Mouse (Mus musculus) hindbrain, embryonic 16.5 days (tissue): ENCODE measurements at regions not wholly inside any gene's neighbourhood (a gene's known extent, or its start where the extent isn't known, plus 50 kb on each side); places are given as distances from the start of the nearest gene placed in this dataset.

ENCODE experiments used
- ATAC-seq: fragments of 200-750 bp; cut with Nextera tagmentation; 2 replicates; pipeline ENCODE4 v1.8.0; 2017; ENCODE audit warnings: moderate TSS enrichment, moderate library complexity
- H3K27ac ChIP-seq: fragments of 300-500 bp; sonication (generic); 2 replicates; pipeline ENCODE4 v1.5.1; 2014; ENCODE audit warnings: low read depth, mild to moderate bottlenecking, control low read depth, low read length, moderate library complexity
- H3K27me3 ChIP-seq: fragments of 300-500 bp; sonication (generic); replicated peaks from 2 replicates; pipeline ENCODE4 v1.6.1; 2014; ENCODE audit warnings: low read length; ENCODE audit not compliant: control insufficient read depth, insufficient read depth
- H3K36me3 ChIP-seq: fragments of 300-500 bp; sonication (generic); 2 replicates; pipeline ENCODE4 v1.6.1; 2014; ENCODE audit warnings: mild to moderate bottlenecking, low read length, moderate library complexity, mixed read lengths; ENCODE audit not compliant: control insufficient read depth, insufficient read depth
- H3K4me1 ChIP-seq: fragments of 300-500 bp; sonication (generic); 2 replicates; pipeline ENCODE4 v1.6.1; 2014; ENCODE audit warnings: low read depth, low read length; ENCODE audit not compliant: control insufficient read depth, insufficient read depth
- H3K4me2 ChIP-seq: fragments of 300-500 bp; sonication (generic); 2 replicates; pipeline ENCODE4 v1.6.1; 2014; ENCODE audit warnings: mild to moderate bottlenecking, low read length, control low read depth, moderate library complexity
- H3K4me3 ChIP-seq: fragments of 300-500 bp; sonication (generic); 2 replicates; pipeline ENCODE4 v1.5.1; 2014; ENCODE audit warnings: mild to moderate bottlenecking, low read length, control low read depth, moderate library complexity
- H3K9ac ChIP-seq: fragments of 300-500 bp; sonication (generic); 2 replicates; pipeline ENCODE4 v1.6.1; 2014; ENCODE audit warnings: low read depth, mild to moderate bottlenecking, control low read depth, low read length, moderate library complexity
- H3K9me3 ChIP-seq: fragments of 300-500 bp; sonication (generic); 2 replicates; pipeline ENCODE4 v1.6.1; 2014; ENCODE audit warnings: mild to moderate bottlenecking, low read length, moderate library complexity; ENCODE audit not compliant: control insufficient read depth
- WGBS: fragments of 180-500 bp; shearing (Covaris S2); extraction: QIAGEN DNeasy Blood & Tissue Kit; methylation state at CpG from one replicate; pipeline ENCODE4 v1.1.7; 2014; 5-methylcytosine and 5-hydroxymethylcytosine counted together

DNA sequence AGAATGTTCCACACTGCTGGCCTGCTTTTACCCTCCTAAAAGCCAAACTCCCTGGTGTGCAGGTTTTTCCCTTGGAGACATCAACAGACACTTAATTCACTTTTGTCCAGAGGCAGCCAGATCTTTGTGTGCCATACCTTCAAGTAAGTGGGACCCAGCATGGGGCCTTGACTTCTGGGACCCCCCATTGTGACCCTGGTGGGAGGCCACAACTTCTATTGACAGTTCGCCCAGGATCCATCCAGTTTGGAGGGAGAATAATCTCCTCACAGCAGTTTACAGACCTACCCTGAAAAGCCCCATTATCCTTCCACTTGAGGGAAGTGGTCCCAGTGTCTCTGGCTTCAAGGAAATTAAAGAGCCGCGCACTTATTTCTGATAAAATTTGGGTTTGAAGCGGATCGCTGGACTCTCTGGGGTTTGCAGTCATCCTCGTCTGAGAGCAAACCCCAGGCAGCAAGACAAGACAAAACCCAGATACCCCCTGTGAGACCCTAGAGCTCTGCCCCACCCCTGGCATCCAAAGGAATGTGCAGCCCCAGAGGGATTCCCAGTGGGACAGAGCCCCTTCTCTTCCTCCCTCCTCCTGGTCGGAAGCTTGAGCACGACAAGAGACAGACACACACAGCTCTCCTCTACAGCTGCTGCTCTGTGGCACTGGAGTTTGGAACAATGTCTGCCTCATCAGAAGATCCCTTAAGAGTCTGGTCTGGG lies 115.8 kb upstream of the Med13l start:
- ATAC-seq, result no peak
- H3K4me1 ChIP-seq, result no peaks in the 10 kb centered on the region; the same call in 1 of the 2 replicates
- H3K36me3 ChIP-seq, result no peaks in the 10 kb centered on the region
- no peak overlapping the region for H3K4me2 ChIP-seq
- H3K27me3 ChIP-seq, result no peaks in the 10 kb centered on the region
- no peaks in the 10 kb centered on the region for H3K9me3 ChIP-seq
- 12% methylated on average over 8 of the region's 8 CpGs for WGBS
- H3K4me3 ChIP-seq, result no peak overlapping the region
- H3K9ac ChIP-seq, result no peak overlapping the region
- H3K27ac ChIP-seq, result no peak overlapping the region

DNA sequence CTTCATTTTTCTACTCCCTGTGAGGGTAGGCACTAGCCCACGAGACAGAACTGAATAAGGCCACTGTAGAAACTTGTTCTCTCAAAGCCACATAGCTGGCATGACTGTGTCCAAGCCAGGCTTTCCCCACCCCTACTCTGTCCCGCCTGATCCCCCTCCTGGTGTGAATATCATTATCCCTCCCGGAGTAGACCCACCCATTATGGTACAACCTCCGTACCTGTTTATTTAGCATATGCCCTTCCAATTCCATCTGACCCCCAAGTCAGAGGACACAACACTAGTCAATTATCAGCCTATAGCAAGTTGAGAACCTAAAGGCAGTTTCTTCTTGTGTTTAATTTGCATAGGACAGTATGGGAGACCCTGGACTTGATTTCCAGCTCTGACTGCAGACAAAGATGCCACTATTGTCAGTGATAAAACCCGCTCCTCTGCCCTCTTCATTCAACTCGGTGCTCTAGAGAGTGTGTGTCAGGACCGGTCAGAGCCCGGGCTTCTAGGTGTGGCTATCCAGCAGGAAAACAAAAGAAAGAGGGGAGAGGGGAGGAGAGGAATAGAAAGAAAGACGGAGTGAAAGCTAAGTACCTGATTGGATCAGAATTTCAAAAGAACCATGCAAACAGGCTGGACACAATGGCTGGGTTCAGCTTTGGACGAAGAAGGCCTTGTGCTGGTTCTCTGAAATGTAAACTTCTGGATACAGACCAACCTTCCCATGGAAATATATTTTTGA lies 115.1 kb upstream of the Med13l start:
- ATAC-seq, result no peak
- Histone ChIP-seq H3K27ac (no peak overlapping the region), H3K4me3 (no peak overlapping the region), H3K4me2 (no peak overlapping the region), H3K27me3 (no peaks in the 10 kb centered on the region), H3K9me3 (no peaks in the 10 kb centered on the region), H3K36me3 (no peaks in the 10 kb centered on the region), H3K4me1 (no peaks in the 10 kb centered on the region; the same call in 1 of the 2 replicates), H3K9ac (no peak overlapping the region)
- WGBS, result 21% methylated on average over 10 of the region's 10 CpGs

GRCm38 (mm10) chr5:118445988-118446280 lies 114.5 kb upstream of the Med13l start:
- H3K36me3 ChIP-seq, result no peaks in the 10 kb centered on the region
- H3K4me3 ChIP-seq, result no peak overlapping the region
- no peak for ATAC-seq
- H3K27ac ChIP-seq, result no peak overlapping the region
- no peak overlapping the region for H3K9ac ChIP-seq
- no peaks in the 10 kb centered on the region for H3K9me3 ChIP-seq
- 83% methylated on average over 1 of the region's 1 CpGs for WGBS
- no peaks in the 10 kb centered on the region for H3K27me3 ChIP-seq
- H3K4me2 ChIP-seq, result no peak overlapping the region
- no peaks in the 10 kb centered on the region; the same call in 1 of the 2 replicates for H3K4me1 ChIP-seq

DNA sequence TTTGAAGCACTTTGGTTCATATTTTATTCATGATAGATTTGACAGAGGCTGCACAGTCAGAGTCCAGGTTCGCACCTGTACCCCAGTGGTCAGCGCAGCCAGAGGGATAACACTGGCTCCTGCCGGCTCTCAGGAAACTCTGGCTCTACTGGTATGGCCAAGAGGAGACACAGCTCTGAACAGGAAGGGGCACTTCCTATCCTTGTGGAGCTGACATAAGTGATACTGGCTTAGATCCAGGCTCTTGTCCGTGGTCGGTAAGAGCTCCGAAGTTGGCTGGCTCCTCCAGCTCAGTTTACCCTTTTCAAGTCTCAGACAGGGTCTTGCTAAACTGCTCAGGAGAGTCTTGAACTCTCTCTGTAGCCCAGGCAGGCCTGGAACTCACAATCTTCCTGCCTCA lies 113.6 kb upstream of the Med13l start:
- Histone ChIP-seq H3K4me3 (no peak overlapping the region), H3K4me2 (no peak overlapping the region), H3K36me3 (no peaks in the 10 kb centered on the region), H3K4me1 (no peaks in the 10 kb centered on the region; the same call in 1 of the 2 replicates), H3K27ac (no peak overlapping the region), H3K9me3 (no peaks in the 10 kb centered on the region), H3K9ac (no peak overlapping the region), H3K27me3 (no peaks in the 10 kb centered on the region)
- ATAC-seq, result no peak
- WGBS, result 67% methylated on average over 6 of the region's 6 CpGs

DNA sequence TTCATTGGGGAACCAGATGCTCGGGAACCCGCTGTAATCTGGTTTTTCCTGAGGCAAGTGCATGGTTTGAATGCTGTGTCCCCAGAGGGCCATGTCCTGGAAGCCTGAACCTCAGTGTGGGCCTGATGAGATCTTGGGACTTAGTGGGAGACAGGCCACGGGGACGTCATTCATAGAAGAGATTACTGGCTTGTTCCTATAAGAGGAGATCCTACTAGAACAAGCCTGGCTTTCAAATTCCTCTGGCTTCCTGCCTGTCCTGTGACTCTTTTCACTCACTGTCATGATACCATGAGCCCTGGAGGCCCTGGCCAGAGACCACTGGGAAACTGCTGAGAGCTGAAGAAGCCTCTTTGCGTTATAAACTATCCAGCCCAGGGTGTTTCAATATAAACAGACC lies 113.1 kb upstream of the Med13l start:
- 65% methylated on average over 5 of the region's 5 CpGs for WGBS
- H3K36me3 ChIP-seq, result no peaks in the 10 kb centered on the region
- H3K4me1 ChIP-seq, result no peaks in the 10 kb centered on the region; the same call in 1 of the 2 replicates
- no peak overlapping the region for H3K9ac ChIP-seq
- H3K27me3 ChIP-seq, result no peaks in the 10 kb centered on the region
- ATAC-seq, result no peak
- H3K4me3 ChIP-seq, result no peak overlapping the region
- no peak overlapping the region for H3K4me2 ChIP-seq
- no peaks in the 10 kb centered on the region for H3K9me3 ChIP-seq
- H3K27ac ChIP-seq, result no peak overlapping the region

DNA sequence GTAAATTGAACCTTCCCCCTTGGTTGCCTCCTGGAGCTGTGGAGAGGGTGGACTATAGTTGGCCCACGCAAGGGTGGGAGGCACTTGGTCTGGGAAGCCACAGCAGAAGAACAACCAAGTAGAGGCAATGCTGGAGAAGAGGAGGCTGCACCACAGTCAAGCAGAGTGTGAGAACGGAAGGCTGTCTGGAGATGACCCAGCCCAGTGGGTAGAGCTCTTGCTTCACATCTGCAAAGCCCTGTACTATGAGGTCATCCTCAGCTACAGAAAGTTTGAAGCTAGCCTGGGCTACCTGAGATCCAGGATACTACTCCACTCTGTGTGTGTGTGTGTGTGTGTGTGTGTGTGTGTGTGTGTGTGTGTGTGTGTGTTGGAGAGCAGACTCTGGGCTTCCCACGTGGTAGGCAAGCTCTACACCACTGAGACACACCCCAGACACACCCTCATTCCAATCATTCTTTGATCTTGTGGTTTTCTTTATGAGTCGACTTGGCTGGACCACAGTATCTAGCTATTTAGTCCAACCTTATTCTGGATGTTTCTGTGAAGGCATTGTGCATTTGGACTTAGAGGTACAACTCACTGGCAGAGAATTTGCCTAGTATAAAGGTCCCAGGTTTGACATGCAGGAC lies 111.5 kb upstream of the Med13l start:
- 73% methylated on average over 4 of the region's 4 CpGs for WGBS

GRCm38 (mm10) chr5:118449893-118450292 lies 110.6 kb upstream of the Med13l start:
- H3K4me2 ChIP-seq, result no peak overlapping the region
- no peak for ATAC-seq
- H3K36me3 ChIP-seq, result no peaks in the 10 kb centered on the region
- H3K9ac ChIP-seq, result no peak overlapping the region
- no peak overlapping the region for H3K27ac ChIP-seq
- no peak overlapping the region for H3K4me3 ChIP-seq
- 88% methylated on average over 4 of the region's 4 CpGs for WGBS
- no peaks in the 10 kb centered on the region for H3K27me3 ChIP-seq
- H3K9me3 ChIP-seq, result no peaks in the 10 kb centered on the region
- no peaks in the 10 kb centered on the region; the same call in 1 of the 2 replicates for H3K4me1 ChIP-seq

More for the DNA sequence above, 111.5 kb upstream of the Med13l start:
- no peak overlapping the region for H3K4me2 ChIP-seq
- H3K4me3 ChIP-seq, result no peak overlapping the region
- H3K27me3 ChIP-seq, result no peaks in the 10 kb centered on the region
- no peak overlapping the region for H3K27ac ChIP-seq
- no peak overlapping the region for H3K9ac ChIP-seq
- no peaks in the 10 kb centered on the region for H3K36me3 ChIP-seq
- no peaks in the 10 kb centered on the region; the same call in 1 of the 2 replicates for H3K4me1 ChIP-seq
- no peak for ATAC-seq
- no peaks in the 10 kb centered on the region for H3K9me3 ChIP-seq

DNA sequence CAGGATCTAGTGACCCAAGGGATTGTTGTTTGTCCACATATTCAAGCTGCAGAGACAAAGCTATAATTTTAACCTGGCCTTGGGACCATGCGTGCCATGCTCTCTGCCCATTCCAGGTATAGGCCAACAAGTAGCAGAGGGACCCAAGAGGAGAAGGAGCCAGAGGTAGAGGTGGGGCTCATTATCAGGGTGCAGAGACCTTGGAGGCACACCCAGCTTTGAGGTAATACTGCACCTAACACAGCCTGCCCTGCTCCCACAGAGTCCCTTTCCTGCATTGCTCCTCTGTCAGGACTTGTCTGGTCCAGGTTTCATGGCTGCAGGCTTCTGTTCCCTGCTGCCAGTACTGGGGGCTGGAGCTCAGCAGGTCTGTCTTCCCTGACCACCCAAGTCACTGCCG lies 108.4 kb upstream of the Med13l start:
- 75% methylated on average over 2 of the region's 2 CpGs for WGBS
- no peak overlapping the region for H3K27ac ChIP-seq
- ATAC-seq, result no peak

GRCm38 (mm10) chr5:118454096-118454495 lies 106.4 kb upstream of the Med13l start:
- H3K36me3 ChIP-seq, result no peaks in the 10 kb centered on the region
- no peaks in the 10 kb centered on the region for H3K27me3 ChIP-seq
- peaks cover 5% of the 10 kb centered on the region for H3K4me1 ChIP-seq
- H3K9ac ChIP-seq, result no peak overlapping the region
- no peak overlapping the region for H3K4me3 ChIP-seq
- no peak for ATAC-seq
- no peak overlapping the region for H3K27ac ChIP-seq
- WGBS, result 97% methylated on average over 1 of the region's 1 CpGs
- H3K4me2 ChIP-seq, result no peak overlapping the region
- no peaks in the 10 kb centered on the region for H3K9me3 ChIP-seq

More for the DNA sequence above, 108.4 kb upstream of the Med13l start:
- Histone ChIP-seq H3K4me3 (no peak overlapping the region), H3K9me3 (no peaks in the 10 kb centered on the region), H3K4me1 (no peaks in the 10 kb centered on the region), H3K4me2 (no peak overlapping the region), H3K27me3 (no peaks in the 10 kb centered on the region), H3K9ac (no peak overlapping the region), H3K36me3 (no peaks in the 10 kb centered on the region)
